Mouse (Mus musculus) cerebellum, postnatal 14 days (tissue): ENCODE measurements at regions not wholly inside any gene's neighbourhood (a gene's known extent, or its start where the extent isn't known, plus 50 kb on each side); places are given as distances from the start of the nearest gene placed in this dataset.

ENCODE experiments used
- DNase-seq, 2 experiments: peaks; one replicate each; pipeline ENCODE4 v3.0.0; 2021; ENCODE audit warnings: mixed read lengths in 2 of 2

GRCm38 (mm10) chr10:98665936-98666505 lies 248.2 kb upstream of the Atp2b1 start:
- no peak for DNase-seq

DNA sequence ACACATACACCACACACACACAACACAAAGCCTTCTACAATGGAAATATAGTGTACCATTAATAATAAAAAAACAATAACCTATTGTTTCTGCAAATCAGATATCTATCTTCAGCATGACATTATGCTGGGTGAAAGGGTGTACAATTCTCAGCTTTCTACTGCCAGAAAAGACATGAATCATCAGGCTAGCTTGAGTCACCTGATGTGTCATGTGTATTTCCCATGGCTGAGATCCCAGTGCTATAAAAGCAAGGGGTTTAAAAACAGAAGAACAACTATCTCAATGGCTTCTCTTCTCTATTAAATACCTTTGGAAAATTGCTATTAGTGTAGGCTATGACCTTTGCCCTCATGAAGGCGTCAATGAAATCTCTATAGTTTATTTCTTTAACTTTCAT lies 246.5 kb upstream of the Atp2b1 start:
- no peak for DNase-seq

GRCm38 (mm10) chr10:98674131-98674530 lies 240.1 kb upstream of the Atp2b1 start:
- DNase-seq = no peak

- no peak for DNase-seq
These were observed 237.3 kb upstream of the Atp2b1 start for GRCm38 (mm10) chr10:98676907-98677306.

DNA sequence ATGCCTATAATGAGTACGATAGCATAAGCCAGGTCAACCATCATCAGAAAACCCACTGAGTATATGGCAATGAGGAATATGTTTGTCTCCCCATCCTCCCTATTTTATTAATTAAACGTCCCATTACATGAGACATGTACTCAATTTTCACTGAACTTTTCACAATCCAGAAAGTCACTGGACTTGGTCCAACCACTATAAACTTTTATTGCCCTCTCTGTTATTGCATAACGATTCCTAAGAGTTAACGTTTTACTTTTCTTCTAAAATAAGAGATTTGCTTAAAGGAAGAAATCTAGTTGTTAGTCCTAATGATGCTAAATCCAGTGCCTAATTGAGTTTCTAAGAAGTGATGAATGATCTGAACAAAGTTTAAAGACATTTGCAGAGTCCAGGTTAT lies 236.0 kb upstream of the Atp2b1 start:
- DNase-seq = no peak

- DNase-seq = no peak
These were observed 231.8 kb upstream of the Atp2b1 start for GRCm38 (mm10) chr10:98682436-98682835.

DNA sequence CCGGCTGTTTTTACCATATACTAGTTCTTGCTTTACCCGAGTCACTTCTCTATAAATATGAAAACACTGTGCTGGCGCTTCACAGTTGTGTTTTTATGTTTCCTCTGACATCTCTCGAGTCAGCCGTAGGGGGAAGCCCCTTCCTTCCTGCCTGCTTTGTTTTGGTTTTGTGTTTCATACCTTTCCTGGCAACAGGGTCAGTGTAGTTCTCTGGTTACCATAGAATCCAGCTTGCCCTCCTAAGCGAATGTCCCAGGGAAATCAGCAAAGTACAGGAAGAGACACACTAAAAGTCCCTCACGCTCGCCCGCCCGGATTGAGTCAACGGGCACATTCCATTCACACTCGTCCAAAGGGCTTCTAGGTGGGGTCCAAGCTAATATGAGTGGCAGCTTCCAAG lies 230.0 kb upstream of the Atp2b1 start:
- DNase-seq = no peak

- DNase-seq = no peak
These were observed 229.5 kb upstream of the Atp2b1 start for GRCm38 (mm10) chr10:98684707-98685106.

DNA sequence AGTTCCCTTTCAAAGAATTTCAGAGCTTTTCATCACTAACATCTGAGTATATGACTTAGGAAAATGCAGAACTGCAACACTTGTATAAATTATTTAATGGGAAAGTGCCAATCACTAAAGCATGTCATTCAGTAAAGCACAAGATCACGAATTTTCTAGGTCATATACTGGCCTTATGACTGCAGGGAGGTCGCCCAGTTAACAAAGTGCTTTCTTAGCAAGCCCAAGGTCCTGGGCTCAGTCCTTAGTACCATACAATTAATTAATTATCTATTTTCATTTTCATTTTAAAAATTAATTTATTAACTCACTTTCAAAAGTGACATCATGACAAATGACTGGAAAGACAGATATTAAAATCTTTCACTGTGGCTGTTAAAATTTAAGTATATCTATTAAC lies 228.5 kb upstream of the Atp2b1 start:
- DNase-seq = no peak

DNA sequence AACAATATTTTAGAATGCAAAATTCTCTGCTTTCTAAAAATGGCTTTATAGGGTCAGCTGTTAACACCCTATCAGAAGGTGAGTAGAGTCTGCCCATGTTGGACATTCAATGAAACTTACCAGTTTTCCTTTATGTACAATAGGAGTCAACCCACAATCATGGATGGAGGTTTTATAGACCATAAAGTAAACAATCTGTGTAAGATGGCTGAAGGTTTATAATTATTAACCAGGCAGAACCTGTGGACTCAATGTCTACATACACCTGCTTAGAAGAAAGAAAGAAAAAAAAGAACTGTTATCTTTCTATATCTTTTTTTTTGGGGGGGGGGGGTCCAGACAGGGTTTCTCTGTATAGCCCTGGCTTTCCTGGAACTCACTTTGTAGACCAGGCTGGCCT lies 227.8 kb upstream of the Atp2b1 start:
- DNase-seq = no peak

GRCm38 (mm10) chr10:98691816-98692215 lies 222.4 kb upstream of the Atp2b1 start:
- DNase-seq = peak in 1 of 2 experiments; percentile 41

GRCm38 (mm10) chr10:98694690-98695370 lies 219.4 kb upstream of the Atp2b1 start:
- no peak for DNase-seq

- no peak for DNase-seq
These were observed 218.9 kb upstream of the Atp2b1 start for GRCm38 (mm10) chr10:98695371-98695725.

- peak; percentile 30 to 69 for DNase-seq
These were observed 216.3 kb upstream of the Atp2b1 start for GRCm38 (mm10) chr10:98697866-98698265.

- no peak for DNase-seq
These were observed 214.6 kb upstream of the Atp2b1 start for GRCm38 (mm10) chr10:98699579-98699978.

DNA sequence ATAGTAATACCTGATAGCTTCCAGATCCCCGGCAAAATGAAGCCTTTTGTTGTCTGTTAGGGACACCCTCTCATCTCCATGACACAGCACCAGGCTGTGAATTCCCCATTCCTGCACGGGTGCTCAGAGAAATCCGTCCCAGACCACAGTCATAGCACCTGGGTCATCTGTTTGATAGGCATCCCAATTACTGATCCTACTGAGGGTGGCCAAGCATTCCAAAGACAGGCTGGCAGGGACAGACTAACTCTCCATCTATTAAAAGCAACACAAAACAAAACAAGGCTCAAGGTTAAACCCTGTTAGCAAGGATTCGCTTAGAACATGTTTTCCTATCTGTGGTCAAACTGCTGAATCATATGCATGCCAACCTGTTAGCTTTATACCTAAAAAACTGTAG lies 213.8 kb upstream of the Atp2b1 start:
- DNase-seq = no peak

DNA sequence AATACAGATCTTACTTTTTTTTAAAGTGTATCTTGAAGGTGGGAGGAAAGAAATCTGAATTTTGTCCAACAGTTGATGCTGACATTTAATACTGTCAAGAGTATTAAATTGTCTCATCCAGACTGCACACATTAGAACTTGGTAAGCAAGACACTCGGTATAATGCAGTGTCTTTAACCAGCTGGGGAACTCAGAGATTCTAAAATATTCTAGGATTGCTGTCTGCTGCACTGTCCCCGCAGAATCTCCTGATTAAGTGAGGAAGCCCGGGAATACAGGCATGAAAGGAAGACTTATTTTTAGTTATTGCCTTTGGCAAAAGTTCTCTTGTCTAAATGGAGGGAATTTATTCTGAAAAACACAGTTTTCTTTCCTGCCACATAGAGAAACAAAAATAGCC lies 212.9 kb upstream of the Atp2b1 start:
- DNase-seq = no peak

GRCm38 (mm10) chr10:98702470-98703215 lies 211.6 kb upstream of the Atp2b1 start:
- peak; percentile 19 to 55 for DNase-seq

GRCm38 (mm10) chr10:98703642-98704293 lies 210.4 kb upstream of the Atp2b1 start:
- DNase-seq = no peak

GRCm38 (mm10) chr10:98704559-98704958 lies 209.6 kb upstream of the Atp2b1 start:
- no peak for DNase-seq

- DNase-seq = no peak
These were observed 196.3 kb upstream of the Atp2b1 start for GRCm38 (mm10) chr10:98717856-98718255.

DNA sequence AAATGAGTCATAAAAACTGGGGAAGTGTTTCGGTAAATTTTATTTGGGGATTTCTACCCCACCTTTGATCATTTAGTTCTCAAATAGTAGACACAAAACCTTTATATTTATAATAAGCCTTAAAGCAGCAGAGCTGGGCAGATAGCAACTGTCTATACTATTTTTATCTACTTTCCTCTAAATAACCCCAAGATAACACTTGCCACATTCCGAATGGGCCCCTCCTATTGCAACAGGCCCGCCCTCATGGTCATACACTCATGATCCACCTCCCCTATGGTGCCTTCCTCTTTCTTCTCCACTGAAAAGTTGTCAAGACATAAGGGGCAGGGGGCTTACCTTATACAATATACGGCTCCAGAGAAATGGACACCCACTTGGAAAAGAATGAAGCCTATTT lies 195.5 kb upstream of the Atp2b1 start:
- DNase-seq = no peak

DNA sequence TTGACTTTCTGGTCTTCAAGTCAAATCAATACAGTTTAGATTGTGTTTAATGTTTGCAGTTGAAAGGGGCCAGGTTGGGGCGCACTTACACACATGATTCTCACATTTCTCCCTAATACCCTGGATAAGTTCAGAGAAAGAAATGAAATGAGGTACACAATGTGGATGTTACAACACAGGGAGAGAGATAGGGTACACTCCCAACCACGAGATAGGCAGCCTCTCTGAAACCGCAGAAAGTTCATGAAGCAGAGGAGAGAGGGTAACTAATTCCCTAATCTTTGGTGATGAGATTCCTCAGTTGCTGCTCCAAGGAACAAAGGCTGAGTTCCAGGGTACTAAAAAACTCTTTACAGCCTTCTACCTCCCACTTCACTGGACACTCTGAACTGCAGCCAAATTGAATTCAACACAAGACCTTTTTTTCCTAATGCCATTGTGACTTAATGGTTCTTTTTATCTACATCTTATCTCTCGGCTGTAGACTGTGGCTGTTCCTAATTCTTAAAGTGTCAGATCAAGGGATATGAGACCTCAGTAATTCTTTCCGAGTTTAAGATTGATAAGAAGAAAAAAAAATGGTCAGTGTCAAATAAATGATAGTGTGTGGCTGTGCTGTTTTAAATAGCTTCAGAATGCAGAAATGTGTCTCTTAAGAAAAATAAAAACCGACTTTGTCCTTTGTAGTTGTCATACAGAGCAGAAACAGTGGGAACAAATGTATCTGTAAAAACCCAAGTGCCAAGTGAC lies 193.8 kb upstream of the Atp2b1 start:
- DNase-seq = no peak
